Mouse (Mus musculus): ENCODE results near the gene 1700020D05Rik. TPM values are rescaled to one million over a fixed set of nuclear protein-coding genes. Genes with fewer than 3 reads are reported as not detected.
A peak's percentile ranks its signal among the peaks of the same experiment; 100 is the strongest.

The 1700020D05Rik gene
- polyA plus RNA-seq, 2 experiments = 0.81 TPM; not detected in 1

- H3K27ac ChIP-seq = no peak overlapping the region
- WGBS (ENCODE audit: insufficient replicate concordance) = 78% methylated on average over 4 of the region's 4 CpGs
- H3K4me2 ChIP-seq (ENCODE audit: low read depth) = peak overlapping the region; percentile 99
- H3K4me1 ChIP-seq (replicated peaks; ENCODE audit: control insufficient read depth in 2 of 2, insufficient read depth in 2 of 2, low read length in 1 of 2) = peaks cover 15 to 24% of the 10 kb centered on the region in 2 experiments
- H3K9ac ChIP-seq (replicated peaks) = no peak overlapping the region
- ATAC-seq (ENCODE audit: insufficient read depth) (no peak), DNase-seq (ENCODE audit: low read depth in 3 of 3, low spot score in 3 of 3) (no peak)
- peak overlapping the region in 1 of 2 experiments; percentile 71; a peak in 1 of 4 replicates for H3K4me3 ChIP-seq (ENCODE audit: insufficient read depth in 1 of 2, low read depth in 2 of 2, low read length in 2 of 2)
- TF ChIP-seq CTCF (IDR thresholded peaks at IDR 0.05; ENCODE audit: low read depth) = no peak
- no peaks in the 10 kb centered on the region for H3K9me3 ChIP-seq (ENCODE audit: control insufficient read depth, low read length)
- H3K36me3 ChIP-seq (replicated peaks; ENCODE audit: control insufficient read depth, insufficient read depth, low read depth) = peaks cover 3% of the 10 kb centered on the region
- no peaks in the 10 kb centered on the region for H3K27me3 ChIP-seq (ENCODE audit: control insufficient read depth, insufficient read depth, low read length)
Measured at GRCm38 (mm10) chr19:5486771-5487170, 16.8 kb downstream of the 1700020D05Rik start.

GRCm38 (mm10) chr19:5486286-5486685 lies 17.3 kb downstream of the 1700020D05Rik start:
- 79% methylated on average over 8 of the region's 8 CpGs for WGBS (ENCODE audit: insufficient replicate concordance)
- no peak for DNase-seq (ENCODE audit: low read depth in 3 of 3, low spot score in 3 of 3)
- Histone ChIP-seq H3K4me2 (ENCODE audit: low read depth) (no peak overlapping the region), H3K4me1 (replicated peaks; ENCODE audit: control insufficient read depth in 2 of 2, insufficient read depth in 2 of 2, low read length in 1 of 2) (peaks cover 15 to 21% of the 10 kb centered on the region in 2 experiments), H3K27me3 (ENCODE audit: control insufficient read depth, insufficient read depth, low read length) (no peaks in the 10 kb centered on the region), H3K36me3 (replicated peaks; ENCODE audit: control insufficient read depth, insufficient read depth, low read depth) (peaks cover 3% of the 10 kb centered on the region), H3K9ac (replicated peaks) (no peak overlapping the region), H3K27ac (no peak overlapping the region), H3K4me3 (ENCODE audit: insufficient read depth in 1 of 2, low read depth in 2 of 2, low read length in 2 of 2) (no peak overlapping the region), H3K9me3 (ENCODE audit: control insufficient read depth, low read length) (no peaks in the 10 kb centered on the region)
- no peak for ATAC-seq (ENCODE audit: insufficient read depth)
- TF ChIP-seq EP300 (IDR thresholded peaks at IDR 0.05; ENCODE audit: low read depth) = no peak
- TF ChIP-seq CTCF (IDR thresholded peaks at IDR 0.05; ENCODE audit: low read depth) = no peak

GRCm38 (mm10) chr19:5485821-5486220 lies 17.8 kb downstream of the 1700020D05Rik start:
- Histone ChIP-seq H3K4me2 (ENCODE audit: low read depth) (no peak overlapping the region), H3K4me1 (replicated peaks; ENCODE audit: control insufficient read depth in 2 of 2, insufficient read depth in 2 of 2, low read length in 1 of 2) (peaks cover 15 to 21% of the 10 kb centered on the region in 2 experiments), H3K4me3 (ENCODE audit: insufficient read depth in 1 of 2, low read depth in 2 of 2, low read length in 2 of 2) (no peak overlapping the region), H3K27me3 (ENCODE audit: control insufficient read depth, insufficient read depth, low read length) (no peaks in the 10 kb centered on the region), H3K27ac (no peak overlapping the region), H3K9ac (replicated peaks) (no peak overlapping the region), H3K9me3 (ENCODE audit: control insufficient read depth, low read length) (no peaks in the 10 kb centered on the region), H3K36me3 (replicated peaks; ENCODE audit: control insufficient read depth, insufficient read depth, low read depth) (peaks cover 3% of the 10 kb centered on the region)
- TF ChIP-seq EP300 (IDR thresholded peaks at IDR 0.05; ENCODE audit: low read depth) (no peak), CTCF (IDR thresholded peaks at IDR 0.05; ENCODE audit: low read depth) (no peak)
- ATAC-seq (ENCODE audit: insufficient read depth) (no peak), DNase-seq (ENCODE audit: low read depth in 3 of 3, low spot score in 3 of 3) (no peak)
- 84% methylated on average over 7 of the region's 7 CpGs for WGBS (ENCODE audit: insufficient replicate concordance)

GRCm38 (mm10) chr19:5485371-5485770 lies 18.2 kb downstream of the 1700020D05Rik start:
- peaks cover 15 to 21% of the 10 kb centered on the region in 2 experiments for H3K4me1 ChIP-seq (replicated peaks; ENCODE audit: control insufficient read depth in 2 of 2, insufficient read depth in 2 of 2, low read length in 1 of 2)
- H3K9ac ChIP-seq (replicated peaks) = no peak overlapping the region
- DNase-seq (ENCODE audit: low read depth in 3 of 3, low spot score in 3 of 3) (no peak), ATAC-seq (ENCODE audit: insufficient read depth) (no peak)
- H3K9me3 ChIP-seq (ENCODE audit: control insufficient read depth, low read length) = no peaks in the 10 kb centered on the region
- no peaks in the 10 kb centered on the region for H3K27me3 ChIP-seq (ENCODE audit: control insufficient read depth, insufficient read depth, low read length)
- WGBS (ENCODE audit: insufficient replicate concordance) = 91% methylated on average over 8 of the region's 8 CpGs
- peaks cover 3% of the 10 kb centered on the region for H3K36me3 ChIP-seq (replicated peaks; ENCODE audit: control insufficient read depth, insufficient read depth, low read depth)
- TF ChIP-seq EP300 (IDR thresholded peaks at IDR 0.05; ENCODE audit: low read depth) (no peak), CTCF (IDR thresholded peaks at IDR 0.05; ENCODE audit: low read depth) (no peak)
- no peak overlapping the region for H3K4me3 ChIP-seq (ENCODE audit: insufficient read depth in 1 of 2, low read depth in 2 of 2, low read length in 2 of 2)
- no peak overlapping the region for H3K27ac ChIP-seq
- no peak overlapping the region for H3K4me2 ChIP-seq (ENCODE audit: low read depth)

DNA sequence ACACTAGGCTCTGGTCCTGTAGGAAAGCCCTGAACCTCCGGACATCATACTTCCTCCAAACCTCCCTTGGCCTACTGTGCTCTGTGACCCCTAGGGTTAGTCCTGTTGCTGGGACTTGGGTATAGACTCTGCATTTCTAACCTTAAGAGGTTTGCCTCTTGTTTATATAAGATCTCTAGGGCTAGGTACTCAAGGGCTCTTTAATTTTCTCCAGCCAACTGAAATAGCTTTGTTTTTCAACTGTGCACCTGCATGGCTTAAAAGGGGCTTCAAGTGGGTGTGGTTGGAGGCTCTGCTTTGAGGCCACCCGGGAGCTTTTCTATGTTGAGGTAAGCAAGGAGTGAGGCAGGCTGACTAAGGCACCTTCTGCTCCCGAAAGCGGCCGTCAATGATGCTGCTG lies 19.1 kb downstream of the 1700020D05Rik start:
- Histone ChIP-seq H3K4me2 (ENCODE audit: low read depth) (no peak overlapping the region), H3K9ac (replicated peaks) (no peak overlapping the region), H3K36me3 (replicated peaks; ENCODE audit: control insufficient read depth, insufficient read depth, low read depth) (peaks cover 3% of the 10 kb centered on the region), H3K27me3 (ENCODE audit: control insufficient read depth, insufficient read depth, low read length) (no peaks in the 10 kb centered on the region), H3K4me3 (ENCODE audit: insufficient read depth in 1 of 2, low read depth in 2 of 2, low read length in 2 of 2) (no peak overlapping the region), H3K4me1 (replicated peaks; ENCODE audit: control insufficient read depth in 2 of 2, insufficient read depth in 2 of 2, low read length in 1 of 2) (peaks cover 12 to 17% of the 10 kb centered on the region in 2 experiments), H3K9me3 (ENCODE audit: control insufficient read depth, low read length) (no peaks in the 10 kb centered on the region), H3K27ac (no peak overlapping the region)
- TF ChIP-seq EP300 (IDR thresholded peaks at IDR 0.05; ENCODE audit: low read depth) (no peak), CTCF (IDR thresholded peaks at IDR 0.05; ENCODE audit: low read depth) (no peak)
- ATAC-seq (ENCODE audit: insufficient read depth) (no peak), DNase-seq (ENCODE audit: low read depth in 3 of 3, low spot score in 3 of 3) (no peak)
- 78% methylated on average over 5 of the region's 5 CpGs for WGBS (ENCODE audit: insufficient replicate concordance)
